Mouse (Mus musculus) heart, adult 9 months (tissue): ENCODE results near the gene Fbln2.

Source experiments
- DNase-seq, 2 experiments: peaks; one replicate each; pipeline ENCODE4 v3.0.0; 2022; ENCODE audit warnings: low spot score in 2 of 2

Gene Fbln2

GRCm38 (mm10) chr6:91228980-91229379 lies 16.7 kb downstream of the Fbln2 start:
- no peak for DNase-seq

GRCm38 (mm10) chr6:91231000-91231399 lies 18.7 kb downstream of the Fbln2 start:
- DNase-seq: no peak

GRCm38 (mm10) chr6:91231523-91231922 lies 19.3 kb downstream of the Fbln2 start:
- DNase-seq: no peak

GRCm38 (mm10) chr6:91233011-91233410 lies 20.8 kb downstream of the Fbln2 start:
- no peak for DNase-seq

- no peak for DNase-seq
Measured at GRCm38 (mm10) chr6:91233424-91234015, 21.3 kb downstream of the Fbln2 start.

GRCm38 (mm10) chr6:91236006-91236405 lies 23.8 kb downstream of the Fbln2 start:
- no peak for DNase-seq

- DNase-seq: peak in 1 of 2 experiments; percentile 16
Measured at GRCm38 (mm10) chr6:91236429-91236828, 24.2 kb downstream of the Fbln2 start.

GRCm38 (mm10) chr6:91237273-91237672 lies 25.0 kb downstream of the Fbln2 start:
- DNase-seq: no peak

- peak; percentile 24 to 46 for DNase-seq
Measured at GRCm38 (mm10) chr6:91240537-91240936, 28.3 kb downstream of the Fbln2 start.

- no peak for DNase-seq
Measured at GRCm38 (mm10) chr6:91240964-91241363, 28.7 kb downstream of the Fbln2 start.

- no peak for DNase-seq
Measured at GRCm38 (mm10) chr6:91243395-91243794, 31.1 kb downstream of the Fbln2 start.

GRCm38 (mm10) chr6:91244331-91244730 lies 32.1 kb downstream of the Fbln2 start:
- DNase-seq: no peak

- no peak for DNase-seq
Measured at GRCm38 (mm10) chr6:91245331-91245730, 33.1 kb downstream of the Fbln2 start.

GRCm38 (mm10) chr6:91247343-91247742 lies 35.1 kb downstream of the Fbln2 start:
- no peak for DNase-seq

GRCm38 (mm10) chr6:91248627-91249026 lies 36.4 kb downstream of the Fbln2 start:
- DNase-seq: peak; percentile 31 to 41

- DNase-seq: no peak
Measured at GRCm38 (mm10) chr6:91249797-91250196, 37.5 kb downstream of the Fbln2 start.

GRCm38 (mm10) chr6:91259440-91260120 lies 47.3 kb downstream of the Fbln2 start:
- DNase-seq: peak; percentile 32 to 43

GRCm38 (mm10) chr6:91260347-91260986 lies 48.2 kb downstream of the Fbln2 start:
- peak; percentile 34 to 36 for DNase-seq

GRCm38 (mm10) chr6:91260987-91261367 lies 48.7 kb downstream of the Fbln2 start:
- no peak for DNase-seq

GRCm38 (mm10) chr6:91265616-91266015 lies 53.4 kb downstream of the Fbln2 start:
- no peak for DNase-seq

- DNase-seq: no peak
Measured at GRCm38 (mm10) chr6:91266647-91267046, 54.4 kb downstream of the Fbln2 start.

- no peak for DNase-seq
Measured at GRCm38 (mm10) chr6:91268318-91268717, 56.1 kb downstream of the Fbln2 start.

- peak; percentile 15 to 34 for DNase-seq
Measured at GRCm38 (mm10) chr6:91277549-91277948, 65.3 kb downstream of the Fbln2 start.
